Mouse (Mus musculus) forebrain, embryonic 14.5 days (tissue): ENCODE data around the gene Cxcr1. TPM values are rescaled to one million over a fixed set of nuclear protein-coding genes. Genes with fewer than 3 reads are reported as not detected.
A peak's percentile ranks its signal among the peaks of the same experiment; 100 is the strongest.

Source experiments
- ATAC-seq: fragments of 200-750 bp; cut with Nextera tagmentation; 2 replicates; pipeline ENCODE4 v1.8.0; 2017; ENCODE audit warnings: mild to moderate bottlenecking, moderate library complexity
- DNase-seq: peaks from one replicate; pipeline ENCODE4 v3.0.0-alpha.2; 2015; ENCODE audit warnings: low spot score
- H3K27ac ChIP-seq: fragments of 300-500 bp; sonication (generic); 2 replicates; pipeline ENCODE4 v1.5.1; 2014; ENCODE audit warnings: low read depth, mild to moderate bottlenecking, control low read depth, low read length, moderate library complexity
- H3K27me3 ChIP-seq: fragments of 300-500 bp; sonication (generic); replicated peaks from 2 replicates; pipeline ENCODE4 v1.6.1; 2014; ENCODE audit warnings: low read length, control low read depth, mixed read lengths; ENCODE audit not compliant: control insufficient read depth, insufficient read depth
- H3K36me3 ChIP-seq: fragments of 300-500 bp; sonication (generic); 2 replicates; pipeline ENCODE4 v1.6.1; 2014; ENCODE audit warnings: low read length, control low read depth; ENCODE audit not compliant: control insufficient read depth, insufficient read depth
- H3K4me1 ChIP-seq: fragments of 300-500 bp; sonication (generic); 2 replicates; pipeline ENCODE4 v1.6.1; 2014; ENCODE audit warnings: antibody characterized with exemption, low read length, control low read depth; ENCODE audit not compliant: control insufficient read depth, insufficient read depth
- H3K4me2 ChIP-seq: fragments of 300-500 bp; sonication (generic); 2 replicates; pipeline ENCODE4 v1.6.1; 2014; ENCODE audit warnings: mild to moderate bottlenecking, control low read depth, low read length
- H3K4me3 ChIP-seq: fragments of 300-500 bp; sonication (generic); 2 replicates; pipeline ENCODE4 v1.5.1; 2014; ENCODE audit warnings: low read depth, low read length, control low read depth
- H3K9ac ChIP-seq: fragments of 300-500 bp; sonication (generic); 2 replicates; pipeline ENCODE4 v1.6.1; 2014; ENCODE audit warnings: mild to moderate bottlenecking, low read length, control low read depth, moderate library complexity
- H3K9me3 ChIP-seq: fragments of 300-500 bp; sonication (generic); replicated peaks from 2 replicates; pipeline ENCODE4 v1.6.1; 2016; ENCODE audit warnings: low read length, control low read depth, mixed read lengths; ENCODE audit not compliant: control insufficient read depth
- WGBS: fragments of 180-500 bp; shearing (Covaris S2); extraction: QIAGEN DNeasy Blood & Tissue Kit; methylation state at CpG from one replicate; pipeline ENCODE4 v1.1.7; 2014; 5-methylcytosine and 5-hydroxymethylcytosine counted together
- polyA plus RNA-seq: library from polyadenylated mRNA; unstranded; fragments of >200 nt; fragmentation: Nextera tagmentation; extraction: Ambion mirVana; gene quantifications from 2 replicates; pipeline ENCODE4 v1.2.1, GENCODE M21; 2014

Cxcr1 gene
- polyA plus RNA-seq, 1 experiment from 2014 or later, result not detected

DNA sequence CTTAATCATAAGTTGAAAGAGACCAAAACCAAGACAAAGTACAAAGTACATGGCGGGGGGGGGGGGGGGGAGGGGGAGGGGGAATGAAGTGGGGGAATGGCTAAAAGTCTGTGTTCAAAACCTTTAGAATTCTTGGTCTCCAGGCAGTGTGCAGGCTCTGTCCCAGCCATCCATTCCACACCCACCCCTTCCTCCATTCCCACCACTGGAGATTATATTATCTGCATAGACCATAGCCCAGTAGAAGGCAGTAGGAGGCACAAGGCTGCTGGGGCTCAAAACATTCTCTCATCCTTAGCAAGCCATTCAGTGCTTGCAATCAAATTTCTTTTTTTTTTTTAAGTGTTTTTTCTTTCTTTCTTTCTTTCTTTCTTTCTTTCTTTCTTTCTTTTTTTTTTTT is 36.6 kb upstream of the Cxcr1 start:
- DNase-seq (no peak), ATAC-seq (no peak)
- WGBS, result no CpG with 5 or more reads among the region's 1 CpGs

DNA sequence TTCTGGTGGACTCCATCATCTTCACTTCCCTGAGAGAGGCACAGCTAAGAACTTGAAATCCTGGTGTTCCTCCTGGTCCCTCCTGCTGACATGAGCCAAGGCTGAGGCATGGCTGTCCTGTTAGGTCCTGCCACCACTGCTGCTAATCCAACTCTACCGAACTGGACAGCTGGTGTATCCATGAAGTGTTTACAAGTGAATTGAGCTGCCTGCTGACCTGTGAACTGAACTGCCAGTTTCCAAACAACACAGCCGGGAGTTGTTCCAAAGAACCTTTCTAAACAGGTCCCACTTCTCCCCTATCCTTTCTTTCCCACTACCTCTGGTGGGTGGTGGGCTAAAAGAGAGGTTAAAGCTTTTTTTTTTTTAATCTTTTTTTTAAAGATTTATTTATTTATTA is 35.5 kb upstream of the Cxcr1 start:
- no peak overlapping the region for H3K9ac ChIP-seq
- no peaks in the 10 kb centered on the region for H3K9me3 ChIP-seq
- no peak overlapping the region for H3K4me2 ChIP-seq
- H3K4me1 ChIP-seq, result no peaks in the 10 kb centered on the region
- 71% methylated on average over 2 of the region's 2 CpGs for WGBS
- H3K27me3 ChIP-seq, result no peaks in the 10 kb centered on the region
- no peaks in the 10 kb centered on the region for H3K36me3 ChIP-seq
- H3K4me3 ChIP-seq, result no peak overlapping the region
- no peak overlapping the region for H3K27ac ChIP-seq
- no peak for ATAC-seq
- no peak for DNase-seq

More for the DNA sequence above, 36.6 kb upstream of the Cxcr1 start:
- Histone ChIP-seq H3K36me3 (no peaks in the 10 kb centered on the region), H3K4me1 (no peaks in the 10 kb centered on the region), H3K4me2 (no peak overlapping the region), H3K9ac (no peak overlapping the region), H3K9me3 (no peaks in the 10 kb centered on the region), H3K4me3 (no peak overlapping the region), H3K27ac (no peak overlapping the region), H3K27me3 (no peaks in the 10 kb centered on the region)

DNA sequence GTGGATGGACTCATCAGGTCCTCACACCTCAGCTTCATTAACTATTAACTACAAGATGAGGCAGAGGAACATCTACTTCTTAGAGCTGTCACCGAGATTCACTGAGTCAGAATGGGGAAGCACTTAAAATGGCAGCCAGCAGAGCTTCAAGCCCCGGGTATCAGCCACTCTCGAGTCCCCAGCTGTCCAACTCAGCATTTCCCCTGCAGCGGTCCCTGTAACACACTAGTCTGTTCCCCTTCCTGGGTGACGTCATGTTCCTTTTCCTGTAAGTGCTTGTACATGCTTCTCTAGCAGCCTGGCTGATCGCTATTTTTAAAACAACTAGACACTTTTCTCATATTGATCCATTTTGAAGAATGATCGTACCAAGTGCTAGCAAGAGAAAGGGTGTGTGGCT is 32.9 kb upstream of the Cxcr1 start:
- 87% methylated on average over 7 of the region's 7 CpGs for WGBS
- H3K4me2 ChIP-seq, result no peak overlapping the region
- H3K36me3 ChIP-seq, result no peaks in the 10 kb centered on the region
- H3K9me3 ChIP-seq, result no peaks in the 10 kb centered on the region
- H3K4me3 ChIP-seq, result no peak overlapping the region
- DNase-seq (no peak), ATAC-seq (no peak)
- no peaks in the 10 kb centered on the region for H3K27me3 ChIP-seq
- H3K4me1 ChIP-seq, result no peaks in the 10 kb centered on the region
- H3K9ac ChIP-seq, result no peak overlapping the region
- H3K27ac ChIP-seq, result no peak overlapping the region

DNA sequence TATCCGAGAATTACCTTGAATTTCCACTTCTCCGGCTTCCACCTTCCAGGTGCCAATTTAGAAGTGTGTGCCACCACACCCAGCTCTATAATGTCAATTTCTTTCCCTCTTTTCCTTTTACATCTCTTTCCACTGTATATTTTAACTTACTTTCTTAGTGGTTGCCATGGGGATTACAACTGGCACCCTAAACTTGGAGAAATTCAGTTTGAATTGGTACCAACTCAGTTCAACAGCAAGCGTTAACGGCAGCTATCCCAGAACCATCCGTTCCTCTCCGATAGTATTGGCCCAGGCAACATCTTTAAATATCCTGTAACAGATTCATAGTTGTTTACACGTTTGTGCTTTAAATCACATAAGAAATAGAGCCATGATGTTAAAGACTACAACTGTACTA is 25.5 kb upstream of the Cxcr1 start:
- H3K36me3 ChIP-seq, result no peaks in the 10 kb centered on the region
- ATAC-seq (no peak), DNase-seq (no peak)
- WGBS, result 89% methylated on average over 7 of the region's 7 CpGs
- no peak overlapping the region for H3K9ac ChIP-seq
- no peak overlapping the region for H3K4me2 ChIP-seq
- no peak overlapping the region for H3K4me3 ChIP-seq
- H3K4me1 ChIP-seq, result no peaks in the 10 kb centered on the region
- no peak overlapping the region for H3K27ac ChIP-seq
- H3K27me3 ChIP-seq, result no peaks in the 10 kb centered on the region
- no peaks in the 10 kb centered on the region for H3K9me3 ChIP-seq

DNA sequence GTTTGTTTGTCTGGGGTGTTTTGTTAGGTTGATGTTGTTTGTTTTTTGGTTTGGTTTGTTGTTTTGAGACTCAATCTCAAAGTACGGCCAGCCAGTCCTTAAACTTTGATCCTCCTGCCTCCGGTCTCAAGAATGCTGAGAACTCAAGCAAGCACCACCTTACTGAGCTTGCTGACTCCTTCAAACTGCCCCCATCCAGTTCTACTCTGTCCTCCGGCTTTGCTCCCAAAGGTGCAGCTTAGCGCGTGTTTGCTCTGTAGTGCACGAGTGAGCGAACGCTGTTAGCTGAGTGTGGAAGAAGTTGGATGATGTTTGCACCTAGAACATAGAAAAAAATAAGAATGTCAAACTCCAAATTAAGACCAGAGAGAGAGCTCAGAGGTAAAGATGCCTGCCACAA is 14.5 kb upstream of the Cxcr1 start:
- Histone ChIP-seq H3K27ac (no peak overlapping the region), H3K9me3 (no peaks in the 10 kb centered on the region), H3K4me3 (no peak overlapping the region), H3K36me3 (no peaks in the 10 kb centered on the region), H3K4me1 (no peaks in the 10 kb centered on the region), H3K27me3 (no peaks in the 10 kb centered on the region), H3K9ac (no peak overlapping the region), H3K4me2 (no peak overlapping the region)
- ATAC-seq (no peak), DNase-seq (no peak)
- 96% methylated on average over 8 of the region's 8 CpGs for WGBS

DNA sequence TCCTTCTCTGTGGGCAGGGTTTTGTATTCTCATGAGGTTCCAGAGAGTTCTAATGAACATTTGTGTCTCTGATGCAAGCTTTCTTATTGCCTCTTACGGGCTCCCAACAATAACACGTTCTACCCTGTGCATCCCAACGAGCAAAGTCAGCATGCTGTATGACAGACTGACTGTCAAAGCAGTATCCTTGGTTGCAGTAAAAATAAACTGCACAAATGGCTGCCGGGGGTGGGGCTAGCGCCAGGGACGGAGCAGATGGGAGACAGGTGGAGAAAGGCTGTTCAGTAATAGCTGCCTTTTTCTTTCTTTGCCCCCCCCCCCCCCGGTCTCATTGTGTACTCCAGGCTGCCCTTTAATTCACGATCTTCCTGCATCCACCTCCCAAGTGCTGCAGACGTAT is 13.5 kb upstream of the Cxcr1 start:
- DNase-seq, result peak; percentile 59
- no peak overlapping the region for H3K27ac ChIP-seq

DNA sequence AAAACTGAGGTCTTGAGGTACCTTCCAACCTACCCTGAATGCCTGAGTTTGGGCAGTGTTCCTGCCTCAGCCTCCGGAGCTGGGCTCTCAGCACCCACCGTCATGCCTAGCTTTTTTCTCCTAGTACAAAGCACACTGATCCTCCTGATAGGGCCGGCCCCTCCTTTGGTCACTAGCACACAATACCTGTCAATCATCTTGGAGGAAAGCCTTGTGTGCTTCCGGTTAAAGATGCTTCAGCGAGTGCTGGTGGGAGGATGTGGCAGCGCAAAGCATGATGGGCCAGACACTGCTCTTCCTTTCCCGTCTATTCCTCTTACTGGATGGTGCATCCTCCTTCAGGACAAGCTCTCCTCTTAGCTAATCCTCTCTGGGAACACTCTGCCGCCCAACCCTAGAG is 12.2 kb upstream of the Cxcr1 start:
- H3K27me3 ChIP-seq, result no peaks in the 10 kb centered on the region
- H3K4me1 ChIP-seq, result no peaks in the 10 kb centered on the region
- H3K27ac ChIP-seq, result no peak overlapping the region
- no peak overlapping the region for H3K4me3 ChIP-seq
- 65% methylated on average over 8 of the region's 8 CpGs for WGBS
- DNase-seq (no peak), ATAC-seq (no peak)
- no peak overlapping the region for H3K4me2 ChIP-seq
- no peaks in the 10 kb centered on the region for H3K9me3 ChIP-seq
- H3K36me3 ChIP-seq, result no peaks in the 10 kb centered on the region
- H3K9ac ChIP-seq, result no peak overlapping the region

More for the DNA sequence above, 13.5 kb upstream of the Cxcr1 start:
- Histone ChIP-seq H3K4me3 (no peak overlapping the region), H3K36me3 (no peaks in the 10 kb centered on the region), H3K9me3 (no peaks in the 10 kb centered on the region), H3K4me2 (no peak overlapping the region), H3K27me3 (no peaks in the 10 kb centered on the region), H3K4me1 (no peaks in the 10 kb centered on the region), H3K9ac (no peak overlapping the region)
- 52% methylated on average over 9 of the region's 9 CpGs for WGBS
- ATAC-seq, result peak; percentile 88

DNA sequence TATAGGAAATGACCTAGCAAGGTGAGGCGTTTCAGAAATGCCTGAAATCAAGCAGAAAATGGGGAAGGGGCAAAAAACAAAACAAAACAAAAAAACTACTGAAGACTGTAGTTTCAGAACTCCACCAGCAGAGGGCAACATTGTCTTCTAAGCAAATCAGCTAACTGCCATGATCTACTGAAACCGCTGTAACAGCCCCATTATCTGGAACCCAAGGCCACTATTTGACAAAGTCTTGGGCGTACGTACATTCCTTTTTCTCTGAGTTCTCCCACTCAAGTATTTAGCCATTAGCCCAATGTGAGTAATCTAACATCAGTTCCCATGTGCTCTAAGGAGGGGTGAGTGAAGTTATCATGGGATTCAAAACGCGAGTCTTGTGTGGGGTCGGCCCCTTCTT is 11.4 kb upstream of the Cxcr1 start:
- WGBS, result 67% methylated on average over 7 of the region's 7 CpGs
- Histone ChIP-seq H3K9me3 (no peaks in the 10 kb centered on the region), H3K4me1 (no peaks in the 10 kb centered on the region), H3K36me3 (no peaks in the 10 kb centered on the region), H3K4me3 (no peak overlapping the region), H3K4me2 (no peak overlapping the region), H3K9ac (no peak overlapping the region), H3K27ac (no peak overlapping the region), H3K27me3 (no peaks in the 10 kb centered on the region)
- ATAC-seq, result no peak
- peak; percentile 65 for DNase-seq

DNA sequence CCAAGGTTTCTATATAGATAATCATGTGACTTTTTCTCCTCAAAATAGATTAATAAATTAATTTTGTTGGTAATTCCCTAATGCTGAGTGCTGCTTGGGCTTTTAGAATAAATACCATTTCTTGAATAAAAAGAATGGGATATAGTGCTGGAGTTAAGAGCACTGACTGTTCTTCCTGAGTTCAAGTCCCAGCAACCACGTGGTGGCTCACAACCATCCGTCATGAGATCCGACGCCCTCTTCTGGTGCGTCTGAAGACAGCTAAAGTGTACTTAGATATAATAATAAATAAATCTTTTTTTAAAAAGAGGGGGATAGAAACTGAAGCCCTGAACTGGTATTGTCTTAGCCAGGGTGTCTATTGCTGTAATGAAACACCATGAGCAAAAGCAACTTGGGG is 9.0 kb upstream of the Cxcr1 start:
- no peak overlapping the region for H3K27ac ChIP-seq
- ATAC-seq, result no peak

More for the DNA sequence above, 9.0 kb upstream of the Cxcr1 start:
- no peak for DNase-seq
- no peak overlapping the region for H3K9ac ChIP-seq
- no peaks in the 10 kb centered on the region for H3K36me3 ChIP-seq
- H3K9me3 ChIP-seq, result no peaks in the 10 kb centered on the region
- no peak overlapping the region for H3K4me2 ChIP-seq
- WGBS, result 69% methylated on average over 5 of the region's 5 CpGs
- no peak overlapping the region for H3K4me3 ChIP-seq
- no peaks in the 10 kb centered on the region for H3K27me3 ChIP-seq
- no peaks in the 10 kb centered on the region for H3K4me1 ChIP-seq
